Mouse (Mus musculus) heart, adult 2 months (tissue): Measurements from ENCODE around the gene Sec31b.

Experiments
- CTCF ChIP-seq: fragments of 200-600 bp; IDR thresholded peaks from 2 replicates; pipeline ENCODE4 v1.8.1; 2022; ENCODE audit warnings: antibody characterized with exemption, mild to moderate bottlenecking, moderate library complexity
- EP300 ChIP-seq: fragments of 200-500 bp; IDR thresholded peaks from 2 replicates; pipeline ENCODE4 v1.6.1; 2011; ENCODE audit warnings: low read depth, low read length, control low read depth; ENCODE audit not compliant: insufficient read depth
- POLR2A ChIP-seq: fragments of 200-500 bp; IDR thresholded peaks from 2 replicates; pipeline ENCODE4 v1.6.1; 2011; ENCODE audit warnings: mild to moderate bottlenecking, low read depth, low read length, control low read depth; ENCODE audit not compliant: insufficient read depth

DNA sequence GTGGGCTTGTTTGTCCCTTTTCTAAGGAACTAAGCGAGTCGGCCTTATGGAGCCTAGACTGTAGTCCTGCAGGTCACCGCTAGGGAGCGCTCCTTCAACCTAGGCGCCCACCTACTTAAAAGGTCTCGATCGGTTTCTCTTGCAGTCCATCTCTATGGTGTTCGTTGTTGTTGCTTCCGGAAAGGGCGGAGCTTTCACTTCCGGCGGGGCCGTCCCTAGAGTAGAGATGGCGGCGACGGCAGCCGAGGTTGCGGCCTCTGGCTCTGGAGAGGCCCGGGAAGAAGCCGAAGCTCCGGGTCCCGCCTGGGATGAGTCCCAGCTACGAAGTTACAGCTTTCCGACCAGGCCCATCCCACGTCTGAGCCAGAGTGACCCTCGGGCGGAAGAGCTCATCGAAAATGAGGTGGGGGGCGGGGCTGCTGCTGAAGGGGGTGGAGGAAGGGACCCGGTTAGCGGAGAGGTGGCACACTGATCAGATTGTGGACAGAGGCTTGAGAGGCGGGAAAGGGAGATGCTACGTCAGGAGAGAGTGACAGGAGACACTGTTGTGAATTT lies 17.1 kb upstream of the Sec31b start, which contains the start of gene Hif1an:
- TF ChIP-seq POLR2A (peak; percentile 88), CTCF (peak; percentile 100), EP300 (peak; percentile 78; the same call in 1 of the 2 replicates)
